ENCODE assay signal across 25 mouse cellular contexts in the genomic region with DNA sequence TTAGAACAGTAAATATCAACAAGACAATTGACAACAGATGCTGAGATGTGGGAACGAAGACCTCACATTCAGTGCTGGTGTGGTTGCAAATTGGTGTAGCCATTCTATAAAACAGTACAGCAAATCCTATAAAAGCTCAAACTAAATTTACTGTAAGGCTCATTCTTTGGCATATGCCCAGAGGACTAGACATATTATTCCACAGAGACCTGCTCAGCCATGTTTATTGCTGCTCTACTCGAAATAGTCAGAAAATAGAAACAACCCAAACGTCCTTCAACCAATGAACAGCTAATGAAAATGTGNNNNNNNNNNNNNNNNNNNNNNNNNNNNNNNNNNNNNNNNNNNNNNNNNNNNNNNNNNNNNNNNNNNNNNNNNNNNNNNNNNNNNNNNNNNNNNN.
DNase-seq lines count a peak whose midpoint lies in the region; ATAC-seq and TF ChIP-seq lines count a peak whose summit lies in the region.
"Had no signal": no experiment of that assay in that cellular context is flagged by ENCODE, and none has a peak within 500 bp of the region (broad histone marks: within the 10 kb centered on the region; RNA-seq: fewer than 3 reads in every experiment).

No protein-coding gene starts in this region.

- H3K27me3 ChIP-seq in embryonic facial prominence, embryonic 14.5 days (replicated peaks; ENCODE audit: control insufficient read depth, insufficient read depth, low read length) = no peaks in the 10 kb centered on the region
- no peaks in the 10 kb centered on the region for H3K27me3 ChIP-seq in embryonic facial prominence, embryonic 10.5 days (replicated peaks; ENCODE audit: low read depth, poor library complexity, severe bottlenecking)
- no peaks in the 10 kb centered on the region for H3K27me3 ChIP-seq in embryonic facial prominence, embryonic 15.5 days
- H3K27me3 ChIP-seq in limb, embryonic 14.5 days (ENCODE audit: control insufficient read depth, insufficient read depth, low read length) = no peaks in the 10 kb centered on the region
- H3K27me3 ChIP-seq: CH12.LX; embryonic facial prominence, embryonic 13.5 days; forebrain, embryonic 12.5 days; Patski had no signal

- no peak overlapping the region for H3K4me2 ChIP-seq in embryonic facial prominence, embryonic 14.5 days (ENCODE audit: low read depth, low read length)
- H3K4me2 ChIP-seq in embryonic facial prominence, embryonic 15.5 days (replicated peaks) = no peak overlapping the region
- no peak overlapping the region for H3K4me2 ChIP-seq in limb, embryonic 14.5 days (replicated peaks; ENCODE audit: low read depth, low read length, severe bottlenecking)
- H3K4me2 ChIP-seq: embryonic facial prominence, embryonic 13.5 days; forebrain, embryonic 12.5 days had no signal

- TF ChIP-seq POLR2A in limb, embryonic 14.5 days (IDR thresholded peaks at IDR 0.05; ENCODE audit: borderline replicate concordance, extremely low read depth, insufficient read depth, insufficient read length) = no peak

- H3K9me3 ChIP-seq in embryonic facial prominence, embryonic 14.5 days (ENCODE audit: control insufficient read depth, low read length) = no peaks in the 10 kb centered on the region
- H3K9me3 ChIP-seq in embryonic facial prominence, embryonic 10.5 days = no peaks in the 10 kb centered on the region
- no peaks in the 10 kb centered on the region for H3K9me3 ChIP-seq in embryonic facial prominence, embryonic 15.5 days (replicated peaks)
- H3K9me3 ChIP-seq in limb, embryonic 14.5 days (ENCODE audit: control insufficient read depth, low read length) = no peaks in the 10 kb centered on the region
- H3K9me3 ChIP-seq: embryonic facial prominence, embryonic 13.5 days; forebrain, embryonic 10.5 days; forebrain, embryonic 12.5 days had no signal

- no peak overlapping the region for H3K4me3 ChIP-seq in embryonic facial prominence, embryonic 14.5 days (ENCODE audit: low read depth, low read length)
- no peak overlapping the region for H3K4me3 ChIP-seq in embryonic facial prominence, embryonic 10.5 days
- H3K4me3 ChIP-seq in embryonic facial prominence, embryonic 15.5 days (replicated peaks) = no peak overlapping the region
- no peak overlapping the region for H3K4me3 ChIP-seq in limb, embryonic 14.5 days (replicated peaks; ENCODE audit: low read length)
- H3K4me3 ChIP-seq: embryonic facial prominence, embryonic 13.5 days; erythroblast, embryonic 14.5 days; forebrain, embryonic 10.5 days; forebrain, embryonic 12.5 days had no signal

- 59% methylated on average over 3 of the region's 3 CpGs for WGBS in embryonic facial prominence, embryonic 14.5 days
- 90% methylated on average over 3 of the region's 3 CpGs for WGBS in embryonic facial prominence, embryonic 10.5 days
- 41% methylated on average over 3 of the region's 3 CpGs for WGBS in embryonic facial prominence, embryonic 15.5 days
- WGBS in limb, embryonic 14.5 days = 39% methylated on average over 3 of the region's 3 CpGs

- peak; percentile 48 for DNase-seq in embryonic facial prominence, embryonic 14.5 days (ENCODE audit: low spot score)
- DNase-seq in embryonic facial prominence, embryonic 10.5 days (ENCODE audit: low spot score) = no peak
- DNase-seq in limb, embryonic 14.5 days (ENCODE audit: low spot score) = peak; percentile 71
- DNase-seq: adrenal gland, adult 8-10 months; adrenal gland, postnatal 14 days; adrenal gland, postnatal 36 days; B cell, adult 2 months; cerebellum, adult 11-12 months; cerebellum, adult 2 months; cerebellum, adult 9-10 months; cerebellum, postnatal 10 days; cerebellum, postnatal 25 days had no signal

- no peak for ATAC-seq in embryonic facial prominence, embryonic 14.5 days (ENCODE audit: low read depth)
- peak; percentile 51; the same call in 1 of the 2 replicates for ATAC-seq in embryonic facial prominence, embryonic 15.5 days (ENCODE audit: insufficient number of reproducible peaks, low FRiP score, low TSS enrichment, low read depth)
- peak; percentile 47; the same call in 1 of the 2 replicates for ATAC-seq in limb, embryonic 14.5 days (ENCODE audit: low FRiP score, low read depth)
- ATAC-seq in megakaryocyte progenitor cell, adult 5-6 weeks (replicated peaks; ENCODE audit: poor library complexity) = no peak
- ATAC-seq: activated CD4-positive, CD25-positive, alpha-beta regulatory T cell, adult 4 months; CD4-positive, CD25-positive, alpha-beta regulatory T cell, adult 4 months; forebrain, embryonic 14.5 days; forebrain, embryonic 16.5 days; Patski had no signal

- no peak overlapping the region for H3K9ac ChIP-seq in embryonic facial prominence, embryonic 14.5 days (ENCODE audit: low read depth, low read length)
- no peak overlapping the region for H3K9ac ChIP-seq in embryonic facial prominence, embryonic 15.5 days
- no peak overlapping the region for H3K9ac ChIP-seq in limb, embryonic 14.5 days (ENCODE audit: low read depth, low read length, severe bottlenecking)
- H3K9ac ChIP-seq: embryonic facial prominence, embryonic 13.5 days; forebrain, embryonic 12.5 days had no signal

- no peaks in the 10 kb centered on the region for H3K36me3 ChIP-seq in embryonic facial prominence, embryonic 14.5 days (ENCODE audit: control insufficient read depth, insufficient read depth, low read length)
- no peaks in the 10 kb centered on the region for H3K36me3 ChIP-seq in embryonic facial prominence, embryonic 10.5 days (replicated peaks)
- H3K36me3 ChIP-seq in embryonic facial prominence, embryonic 15.5 days = no peaks in the 10 kb centered on the region
- H3K36me3 ChIP-seq in limb, embryonic 14.5 days (ENCODE audit: control insufficient read depth, insufficient read depth, low read length) = no peaks in the 10 kb centered on the region
- H3K36me3 ChIP-seq: embryonic facial prominence, embryonic 13.5 days; forebrain, embryonic 10.5 days; forebrain, embryonic 12.5 days; G1E had no signal

- H3K27ac ChIP-seq in embryonic facial prominence, embryonic 14.5 days (replicated peaks; ENCODE audit: low read depth, low read length) = no peak overlapping the region
- no peak overlapping the region for H3K27ac ChIP-seq in embryonic facial prominence, embryonic 10.5 days (replicated peaks)
- H3K27ac ChIP-seq in embryonic facial prominence, embryonic 15.5 days (replicated peaks) = no peak overlapping the region
- no peak overlapping the region for H3K27ac ChIP-seq in limb, embryonic 14.5 days (replicated peaks; ENCODE audit: low read depth, low read length)
- H3K27ac ChIP-seq: forebrain, embryonic 10.5 days; forebrain, embryonic 12.5 days had no signal

- no peaks in the 10 kb centered on the region for H3K4me1 ChIP-seq in embryonic facial prominence, embryonic 14.5 days (ENCODE audit: control insufficient read depth, insufficient read depth, low read length)
- H3K4me1 ChIP-seq in embryonic facial prominence, embryonic 10.5 days = no peaks in the 10 kb centered on the region
- no peaks in the 10 kb centered on the region for H3K4me1 ChIP-seq in embryonic facial prominence, embryonic 15.5 days
- H3K4me1 ChIP-seq in limb, embryonic 14.5 days (ENCODE audit: control insufficient read depth, insufficient read depth, low read length) = no peaks in the 10 kb centered on the region
- H3K4me1 ChIP-seq: embryonic facial prominence, embryonic 13.5 days; forebrain, embryonic 10.5 days; forebrain, embryonic 12.5 days had no signal

Comparison
In these comparisons a context has a peak if more than half of its experiments do, and no peak if none do; other contexts are left out.
1. ATAC-seq: peak in embryonic facial prominence, embryonic 15.5 days (single experiment) and limb, embryonic 14.5 days (single experiment); none in embryonic facial prominence, embryonic 14.5 days (single experiment) and megakaryocyte progenitor cell, adult 5-6 weeks (single experiment).